Mouse (Mus musculus): ENCODE results near the gene H2al1j. TPM values are rescaled to one million over a fixed set of nuclear protein-coding genes. Genes with fewer than 3 reads are reported as not detected.

H2al1j gene
- polyA plus RNA-seq (2017; shearing (Covaris generic)), result not detected

DNA sequence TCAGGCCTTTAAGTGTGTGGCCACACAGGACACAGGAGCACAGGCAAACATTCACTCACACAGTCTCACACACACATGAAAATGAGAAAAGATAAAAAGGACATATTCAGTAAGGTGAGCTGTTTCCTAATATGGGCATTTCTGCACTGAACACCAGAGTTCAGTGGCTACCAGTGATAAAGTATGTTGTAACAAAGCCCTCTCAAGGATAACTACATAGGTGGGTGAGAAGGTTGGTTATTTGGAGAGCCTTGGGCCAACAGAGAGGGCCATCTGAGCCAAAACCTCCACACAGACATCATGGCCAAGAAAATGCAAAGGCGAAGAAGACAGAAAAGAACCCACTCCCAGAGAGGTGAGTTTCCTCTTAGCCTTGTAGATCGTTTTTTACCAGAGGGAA is at the start of gene H2al1j:
TSS of gene H2al1j (plus strand) at position 301 of the 400 bp plus-strand sequence.

DNA sequence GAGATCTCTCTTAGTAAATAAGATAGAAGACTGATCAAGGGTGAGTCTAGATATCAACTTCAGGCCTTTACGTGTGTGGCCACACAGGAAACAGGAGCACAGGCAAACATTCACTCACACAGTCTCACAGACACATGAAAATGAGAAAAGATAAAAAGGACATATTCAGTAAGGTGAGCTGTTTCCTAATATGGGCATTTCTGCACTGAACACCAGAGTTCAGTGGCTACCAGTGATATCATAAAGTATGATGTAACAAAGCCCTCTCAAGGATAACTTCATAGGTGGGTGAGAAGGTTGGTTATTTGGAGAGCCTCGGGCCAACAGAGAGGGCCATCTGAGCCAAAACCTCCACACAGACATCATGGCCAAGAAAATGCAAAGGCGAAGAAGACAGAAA is 28.7 kb upstream of the H2al1j start, which contains the start of gene H2al1a:
TSS of gene H2al1a (plus strand) at position 301 of the 400 bp plus-strand sequence.

DNA sequence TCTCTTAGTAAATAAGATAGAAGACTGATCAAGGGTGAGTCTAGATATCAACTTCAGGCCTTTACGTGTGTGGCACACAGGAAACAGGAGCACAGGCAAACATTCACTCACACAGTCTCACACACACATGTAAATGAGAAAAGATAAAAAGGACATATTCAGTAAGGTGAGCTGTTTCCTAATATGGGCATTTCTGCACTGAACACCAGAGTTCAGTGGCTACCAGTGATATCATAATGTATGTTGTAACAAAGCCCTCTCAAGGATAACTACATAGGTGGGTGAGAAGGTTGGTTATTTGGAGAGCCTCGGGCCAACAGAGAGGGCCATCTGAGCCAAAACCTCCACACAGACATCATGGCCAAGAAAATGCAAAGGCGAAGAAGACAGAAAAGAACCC is 25.5 kb upstream of the H2al1j start, which contains the start of gene H2al1b:
TSS of gene H2al1b (plus strand) at position 301 of the 400 bp plus-strand sequence.

DNA sequence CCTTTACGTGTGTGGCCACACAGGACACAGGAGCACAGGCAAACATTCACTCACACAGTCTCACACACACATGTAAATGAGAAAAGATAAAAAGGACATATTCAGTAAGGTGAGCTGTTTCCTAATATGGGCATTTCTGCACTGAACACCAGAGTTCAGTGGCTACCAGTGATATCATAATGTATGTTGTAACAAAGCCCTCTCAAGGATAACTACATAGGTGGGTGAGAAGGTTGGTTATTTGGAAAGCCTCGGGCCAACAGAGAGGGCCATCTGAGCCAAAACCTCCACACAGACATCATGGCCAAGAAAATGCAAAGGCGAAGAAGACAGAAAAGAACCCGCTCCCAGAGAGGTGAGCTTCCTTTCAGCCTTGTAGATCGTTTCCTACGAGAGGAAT is 22.3 kb upstream of the H2al1j start, which contains the start of gene H2al1c:
TSS of gene H2al1c (plus strand) at position 301 of the 400 bp plus-strand sequence.

DNA sequence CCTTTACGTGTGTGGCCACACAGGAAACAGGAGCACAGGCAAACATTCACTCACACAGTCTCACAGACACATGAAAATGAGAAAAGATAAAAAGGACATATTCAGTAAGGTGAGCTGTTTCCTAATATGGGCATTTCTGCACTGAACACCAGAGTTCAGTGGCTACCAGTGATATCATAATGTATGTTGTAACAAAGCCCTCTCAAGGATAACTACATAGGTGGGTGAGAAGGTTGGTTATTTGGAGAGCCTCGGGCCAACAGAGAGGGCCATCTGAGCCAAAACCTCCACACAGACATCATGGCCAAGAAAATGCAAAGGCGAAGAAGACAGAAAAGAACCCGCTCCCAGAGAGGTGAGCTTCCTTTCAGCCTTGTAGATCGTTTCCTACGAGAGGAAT is 19.1 kb upstream of the H2al1j start, which contains the start of gene H2al1d:
TSS of gene H2al1d (plus strand) at position 301 of the 400 bp plus-strand sequence.

DNA sequence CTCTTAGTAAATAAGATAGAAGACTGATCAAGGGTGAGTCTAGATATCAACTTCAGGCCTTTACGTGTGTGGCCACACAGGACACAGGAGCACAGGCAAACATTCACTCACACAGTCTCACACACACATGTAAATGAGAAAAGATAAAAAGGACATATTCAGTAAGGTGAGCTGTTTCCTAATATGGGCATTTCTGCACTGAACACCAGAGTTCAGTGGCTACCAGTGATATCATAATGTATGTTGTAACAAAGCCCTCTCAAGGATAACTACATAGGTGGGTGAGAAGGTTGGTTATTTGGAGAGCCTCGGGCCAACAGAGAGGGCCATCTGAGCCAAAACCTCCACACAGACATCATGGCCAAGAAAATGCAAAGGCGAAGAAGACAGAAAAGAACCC is 16.0 kb upstream of the H2al1j start, which contains the start of gene H2al1e:
TSS of gene H2al1e (plus strand) at position 301 of the 400 bp plus-strand sequence.

DNA sequence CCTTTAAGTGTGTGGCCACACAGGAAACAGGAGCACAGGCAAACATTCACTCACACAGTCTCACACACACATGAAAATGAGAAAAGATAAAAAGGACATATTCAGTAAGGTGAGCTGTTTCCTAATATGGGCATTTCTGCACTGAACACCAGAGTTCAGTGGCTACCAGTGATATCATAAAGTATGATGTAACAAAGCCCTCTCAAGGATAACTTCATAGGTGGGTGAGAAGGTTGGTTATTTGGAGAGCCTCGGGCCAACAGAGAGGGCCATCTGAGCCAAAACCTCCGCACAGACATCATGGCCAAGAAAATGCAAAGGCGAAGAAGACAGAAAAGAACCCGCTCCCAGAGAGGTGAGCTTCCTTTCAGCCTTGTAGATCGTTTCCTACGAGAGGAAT is 12.8 kb upstream of the H2al1j start, which contains the start of gene H2al1f:
TSS of gene H2al1f (plus strand) at position 301 of the 400 bp plus-strand sequence.

DNA sequence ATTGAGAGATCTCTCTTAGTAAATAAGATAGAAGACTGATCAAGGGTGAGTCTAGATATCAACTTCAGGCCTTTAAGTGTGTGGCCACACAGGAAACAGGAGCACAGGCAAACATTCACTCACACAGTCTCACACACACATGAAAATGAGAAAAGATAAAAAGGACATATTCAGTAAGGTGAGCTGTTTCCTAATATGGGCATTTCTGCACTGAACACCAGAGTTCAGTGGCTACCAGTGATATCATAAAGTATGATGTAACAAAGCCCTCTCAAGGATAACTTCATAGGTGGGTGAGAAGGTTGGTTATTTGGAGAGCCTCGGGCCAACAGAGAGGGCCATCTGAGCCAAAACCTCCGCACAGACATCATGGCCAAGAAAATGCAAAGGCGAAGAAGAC is 9.7 kb upstream of the H2al1j start, which contains the start of gene H2al1g:
TSS of gene H2al1g (plus strand) at position 301 of the 400 bp plus-strand sequence.

DNA sequence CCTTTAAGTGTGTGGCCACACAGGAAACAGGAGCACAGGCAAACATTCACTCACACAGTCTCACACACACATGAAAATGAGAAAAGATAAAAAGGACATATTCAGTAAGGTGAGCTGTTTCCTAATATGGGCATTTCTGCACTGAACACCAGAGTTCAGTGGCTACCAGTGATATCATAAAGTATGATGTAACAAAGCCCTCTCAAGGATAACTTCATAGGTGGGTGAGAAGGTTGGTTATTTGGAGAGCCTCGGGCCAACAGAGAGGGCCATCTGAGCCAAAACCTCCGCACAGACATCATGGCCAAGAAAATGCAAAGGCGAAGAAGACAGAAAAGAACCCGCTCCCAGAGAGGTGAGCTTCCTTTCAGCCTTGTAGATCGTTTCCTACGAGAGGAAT is 6.4 kb upstream of the H2al1j start, which contains the start of gene H2al1h:
TSS of gene H2al1h (plus strand) at position 301 of the 400 bp plus-strand sequence.

DNA sequence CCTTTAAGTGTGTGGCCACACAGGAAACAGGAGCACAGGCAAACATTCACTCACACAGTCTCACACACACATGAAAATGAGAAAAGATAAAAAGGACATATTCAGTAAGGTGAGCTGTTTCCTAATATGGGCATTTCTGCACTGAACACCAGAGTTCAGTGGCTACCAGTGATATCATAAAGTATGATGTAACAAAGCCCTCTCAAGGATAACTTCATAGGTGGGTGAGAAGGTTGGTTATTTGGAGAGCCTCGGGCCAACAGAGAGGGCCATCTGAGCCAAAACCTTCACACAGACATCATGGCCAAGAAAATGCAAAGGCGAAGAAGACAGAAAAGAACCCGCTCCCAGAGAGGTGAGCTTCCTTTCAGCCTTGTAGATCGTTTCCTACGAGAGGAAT is 3.3 kb upstream of the H2al1j start, which contains the start of gene H2al1i:
TSS of gene H2al1i (plus strand) at position 301 of the 400 bp plus-strand sequence.

Other genes starting within 250 kb of the H2al1j start
- not detected for gene H2al1a, start 28.6 kb upstream of the H2al1j start, polyA plus RNA-seq (2017; shearing (Covaris generic))
- gene H2al1b, start 25.4 kb upstream of the H2al1j start, polyA plus RNA-seq (2017; shearing (Covaris generic)), result not detected
- not detected for gene H2al1c, start 22.2 kb upstream of the H2al1j start, polyA plus RNA-seq (2017; shearing (Covaris generic))
- not detected for gene H2al1d, start 19.0 kb upstream of the H2al1j start, polyA plus RNA-seq (2017; shearing (Covaris generic))
- under 1 TPM in 1 of 2 experiments, not detected in 1; 0.37 TPM for gene H2al1e, start 15.9 kb upstream of the H2al1j start, polyA plus RNA-seq (2017; shearing (Covaris generic))
- gene H2al1f, start 12.7 kb upstream of the H2al1j start, polyA plus RNA-seq (2017; shearing (Covaris generic)), result not detected
- gene H2al1g, start 9.6 kb upstream of the H2al1j start, polyA plus RNA-seq (2017; shearing (Covaris generic)), result not detected
- gene H2al1h, start 6.3 kb upstream of the H2al1j start, polyA plus RNA-seq (2017; shearing (Covaris generic)), result not detected
- gene H2al1i, start 3.2 kb upstream of the H2al1j start, polyA plus RNA-seq (2017; shearing (Covaris generic)), result not detected

Measured in activated CD4-positive, CD25-positive, alpha-beta regulatory T cell (primary cell).